Mouse (Mus musculus): ENCODE measurements at regions not wholly inside any gene's neighbourhood (a gene's known extent, or its start where the extent isn't known, plus 50 kb on each side); places are given as distances from the start of the nearest gene placed in this dataset.

GRCm38 (mm10) chr15:6055703-6056102 is 243.9 kb upstream of the Dab2 start:
- Histone ChIP-seq H3K4me3 (replicated peaks) (no peak overlapping the region), H3K27me3 (ENCODE audit: control insufficient read depth) (peaks cover 3% of the 10 kb centered on the region), H3K4me1 (ENCODE audit: control insufficient read depth) (peaks cover 41% of the 10 kb centered on the region), H3K36me3 (ENCODE audit: control insufficient read depth) (peaks cover 3% of the 10 kb centered on the region), H3K9me3 (ENCODE audit: control insufficient read depth, low read length) (peaks cover 3% of the 10 kb centered on the region; the same call in 1 of the 2 replicates)
- TF ChIP-seq GATA1 (IDR thresholded peaks at IDR 0.05; ENCODE audit: low read length) = no peak
- peak; percentile 15; the same call in 1 of the 3 replicates for TF ChIP-seq TAL1 (IDR thresholded peaks at IDR 0.05; ENCODE audit: low read length)

GRCm38 (mm10) chr15:6056887-6057626 is 242.5 kb upstream of the Dab2 start:
- H3K4me1 ChIP-seq (ENCODE audit: control insufficient read depth) = peaks cover 49% of the 10 kb centered on the region
- H3K9me3 ChIP-seq (ENCODE audit: control insufficient read depth, low read length) = peaks cover 6% of the 10 kb centered on the region; the same call in 1 of the 2 replicates
- peaks cover 8% of the 10 kb centered on the region for H3K36me3 ChIP-seq (ENCODE audit: control insufficient read depth)
- H3K4me3 ChIP-seq (replicated peaks) = no peak overlapping the region
- H3K27me3 ChIP-seq (ENCODE audit: control insufficient read depth) = peaks cover 3% of the 10 kb centered on the region
- TF ChIP-seq TAL1 (IDR thresholded peaks at IDR 0.05; ENCODE audit: low read length) = no peak
- no peak for TF ChIP-seq GATA1 (IDR thresholded peaks at IDR 0.05; ENCODE audit: low read length)

DNA sequence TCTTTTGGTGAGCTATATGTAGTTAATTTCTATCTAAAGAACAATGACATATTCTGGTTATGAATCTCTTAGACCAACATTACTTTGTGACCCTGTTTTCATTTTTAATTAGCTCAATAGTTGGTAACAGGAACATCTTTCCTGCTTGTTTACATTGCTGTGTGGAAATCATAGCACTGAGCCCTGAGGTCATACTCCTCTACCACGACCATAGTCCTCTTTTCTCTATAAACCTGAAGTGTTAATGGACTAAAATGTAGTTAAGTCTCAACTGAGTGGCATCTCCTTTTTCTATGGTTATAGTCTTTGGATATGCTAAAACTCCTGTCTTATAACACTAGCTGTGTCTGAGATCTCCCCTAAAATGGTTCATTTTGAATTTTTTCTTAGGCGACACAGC is 240.2 kb upstream of the Dab2 start:
- Histone ChIP-seq H3K27me3 (ENCODE audit: control insufficient read depth) (peaks cover 3% of the 10 kb centered on the region), H3K4me1 (ENCODE audit: control insufficient read depth) (peaks cover 55% of the 10 kb centered on the region), H3K9me3 (ENCODE audit: control insufficient read depth, low read length) (peaks cover 6% of the 10 kb centered on the region; the same call in 1 of the 2 replicates), H3K4me3 (replicated peaks) (no peak overlapping the region), H3K36me3 (ENCODE audit: control insufficient read depth) (peaks cover 8% of the 10 kb centered on the region)
- TF ChIP-seq TAL1 (IDR thresholded peaks at IDR 0.05; ENCODE audit: low read length) (no peak), GATA1 (IDR thresholded peaks at IDR 0.05; ENCODE audit: low read length) (no peak)

GRCm38 (mm10) chr15:6059790-6060189 is 239.8 kb upstream of the Dab2 start:
- H3K27me3 ChIP-seq (ENCODE audit: control insufficient read depth) = peaks cover 3% of the 10 kb centered on the region
- H3K4me1 ChIP-seq (ENCODE audit: control insufficient read depth) = peaks cover 55% of the 10 kb centered on the region
- H3K9me3 ChIP-seq (ENCODE audit: control insufficient read depth, low read length) = peaks cover 6% of the 10 kb centered on the region; the same call in 1 of the 2 replicates
- no peak overlapping the region for H3K4me3 ChIP-seq (replicated peaks)
- TF ChIP-seq TAL1 (IDR thresholded peaks at IDR 0.05; ENCODE audit: low read length) (peak; percentile 66), GATA1 (IDR thresholded peaks at IDR 0.05; ENCODE audit: low read length) (peak; percentile 45; the same call in 1 of the 2 replicates)
- peaks cover 8% of the 10 kb centered on the region for H3K36me3 ChIP-seq (ENCODE audit: control insufficient read depth)

DNA sequence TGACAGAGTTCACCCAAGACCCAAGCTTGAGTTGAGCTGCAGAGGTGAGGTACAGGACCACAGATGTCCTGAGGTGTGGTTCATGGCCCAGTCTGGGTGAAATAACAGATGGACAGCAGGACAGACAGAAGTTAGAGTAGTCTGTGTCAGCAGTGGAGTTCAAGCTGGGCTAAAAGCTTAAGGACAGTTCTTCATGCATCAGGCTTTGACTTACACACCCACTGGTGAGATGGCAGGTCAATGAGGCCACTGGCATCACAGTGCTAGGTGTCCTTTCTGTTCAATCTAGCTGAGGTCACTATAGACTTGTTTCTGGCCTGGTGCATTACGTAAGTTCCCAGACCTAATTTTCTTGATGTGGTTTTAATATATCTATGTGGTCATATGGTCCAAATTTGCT is 238.9 kb upstream of the Dab2 start:
- Histone ChIP-seq H3K9me3 (ENCODE audit: control insufficient read depth, low read length) (peaks cover 6% of the 10 kb centered on the region; the same call in 1 of the 2 replicates), H3K36me3 (ENCODE audit: control insufficient read depth) (peaks cover 8% of the 10 kb centered on the region), H3K4me1 (ENCODE audit: control insufficient read depth) (peaks cover 53% of the 10 kb centered on the region), H3K4me3 (replicated peaks) (no peak overlapping the region), H3K27me3 (ENCODE audit: control insufficient read depth) (peaks cover 3% of the 10 kb centered on the region)
- TF ChIP-seq GATA1 (IDR thresholded peaks at IDR 0.05; ENCODE audit: low read length) = no peak
- no peak for TF ChIP-seq TAL1 (IDR thresholded peaks at IDR 0.05; ENCODE audit: low read length)

GRCm38 (mm10) chr15:6065100-6065499 is 234.5 kb upstream of the Dab2 start:
- Histone ChIP-seq H3K36me3 (ENCODE audit: control insufficient read depth) (peaks cover 8% of the 10 kb centered on the region), H3K27me3 (ENCODE audit: control insufficient read depth) (peaks cover 5% of the 10 kb centered on the region), H3K9me3 (ENCODE audit: control insufficient read depth, low read length) (peaks cover 6% of the 10 kb centered on the region; the same call in 1 of the 2 replicates)

DNA sequence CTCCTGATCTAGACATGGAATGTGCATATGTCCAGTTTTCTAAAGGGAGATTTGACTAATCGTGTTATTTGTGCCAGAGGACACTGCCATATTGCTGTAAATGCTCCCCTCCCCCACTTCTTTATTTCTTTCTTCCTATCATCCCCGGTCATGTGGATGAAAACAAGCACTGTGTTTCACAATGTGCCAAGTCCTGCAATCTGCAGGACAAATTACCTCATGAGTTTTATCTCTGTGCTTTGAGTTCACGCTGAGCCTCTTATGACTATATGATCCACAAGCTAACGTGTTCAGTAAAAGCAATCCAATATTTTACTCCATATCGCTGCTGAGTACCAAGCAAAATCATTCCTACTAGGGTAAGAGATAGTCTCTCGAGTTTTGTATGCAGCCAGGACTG is 232.2 kb upstream of the Dab2 start:
- Histone ChIP-seq H3K4me3 (replicated peaks) (no peak overlapping the region), H3K36me3 (ENCODE audit: control insufficient read depth) (no peaks in the 10 kb centered on the region), H3K4me1 (ENCODE audit: control insufficient read depth) (peaks cover 4% of the 10 kb centered on the region), H3K27me3 (ENCODE audit: control insufficient read depth) (peaks cover 5% of the 10 kb centered on the region), H3K9me3 (ENCODE audit: control insufficient read depth, low read length) (no peaks in the 10 kb centered on the region)
- TF ChIP-seq TAL1 (IDR thresholded peaks at IDR 0.05; ENCODE audit: low read length) (no peak), GATA1 (IDR thresholded peaks at IDR 0.05; ENCODE audit: low read length) (no peak)

More at GRCm38 (mm10) chr15:6065100-6065499, 234.5 kb upstream of the Dab2 start:
- no peak overlapping the region for H3K4me3 ChIP-seq (replicated peaks)
- TF ChIP-seq GATA1 (IDR thresholded peaks at IDR 0.05; ENCODE audit: low read length) (no peak), TAL1 (IDR thresholded peaks at IDR 0.05; ENCODE audit: low read length) (no peak)
- H3K4me1 ChIP-seq (ENCODE audit: control insufficient read depth) = peaks cover 20% of the 10 kb centered on the region

GRCm38 (mm10) chr15:6068371-6068770 is 231.2 kb upstream of the Dab2 start:
- Histone ChIP-seq H3K4me1 (ENCODE audit: control insufficient read depth) (no peaks in the 10 kb centered on the region), H3K36me3 (ENCODE audit: control insufficient read depth) (no peaks in the 10 kb centered on the region), H3K27me3 (ENCODE audit: control insufficient read depth) (peaks cover 5% of the 10 kb centered on the region), H3K4me3 (replicated peaks) (no peak overlapping the region), H3K9me3 (ENCODE audit: control insufficient read depth, low read length) (no peaks in the 10 kb centered on the region)
- TF ChIP-seq TAL1 (IDR thresholded peaks at IDR 0.05; ENCODE audit: low read length) (no peak), GATA1 (IDR thresholded peaks at IDR 0.05; ENCODE audit: low read length) (no peak)

DNA sequence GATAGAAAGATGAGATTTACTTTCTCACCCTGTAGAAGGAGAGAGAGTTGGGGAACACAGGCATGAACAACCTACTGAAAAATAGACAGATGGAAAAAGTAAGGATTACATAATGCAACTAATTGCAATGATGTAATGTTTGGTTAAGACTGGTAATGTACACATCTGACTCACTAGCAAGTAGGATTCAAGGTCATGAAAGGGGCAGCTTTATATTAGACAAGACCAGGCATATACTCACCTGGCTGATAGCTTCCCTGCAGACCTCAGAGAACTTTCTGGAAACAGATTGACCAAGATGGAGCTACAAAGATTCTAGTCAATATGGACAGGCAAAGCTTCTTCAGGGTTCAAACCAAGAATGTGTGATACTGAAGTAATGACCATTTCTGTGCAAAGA is 227.7 kb upstream of the Dab2 start:
- TF ChIP-seq TAL1 (IDR thresholded peaks at IDR 0.05; ENCODE audit: low read length) (no peak), GATA1 (IDR thresholded peaks at IDR 0.05; ENCODE audit: low read length) (no peak)
- H3K4me3 ChIP-seq (replicated peaks) = no peak overlapping the region
- H3K9me3 ChIP-seq (ENCODE audit: control insufficient read depth, low read length) = no peaks in the 10 kb centered on the region
- no peaks in the 10 kb centered on the region for H3K36me3 ChIP-seq (ENCODE audit: control insufficient read depth)
- no peaks in the 10 kb centered on the region for H3K27me3 ChIP-seq (ENCODE audit: control insufficient read depth)
- H3K4me1 ChIP-seq (ENCODE audit: control insufficient read depth) = no peaks in the 10 kb centered on the region
